Comparison of ENCODE assay signal across 9 mouse cellular contexts in genomic region chr4:138851463-138851862, GRCm38 (mm10). TPM values are rescaled to one million over a fixed set of nuclear protein-coding genes. Genes with fewer than 3 reads are reported as not detected.
DNase-seq lines count a peak whose midpoint lies in the region; ATAC-seq and TF ChIP-seq lines count a peak whose summit lies in the region.
"Had no signal": no experiment of that assay in that cellular context is flagged by ENCODE, and none has a peak within 500 bp of the region (broad histone marks: within the 10 kb centered on the region; RNA-seq: fewer than 3 reads in every experiment).

No protein-coding gene starts in this region.

- WGBS in forebrain, embryonic 11.5 days = 9% methylated on average over 4 of the region's 4 CpGs

- H3K4me3 ChIP-seq in forebrain, embryonic 11.5 days (ENCODE audit: low read depth, low read length) = no peak overlapping the region
- H3K4me3 ChIP-seq: limb, embryonic 13.5 days had no signal

- TF ChIP-seq CTCF in brain, embryonic 14.5 days (IDR thresholded peaks at IDR 0.05; ENCODE audit: borderline replicate concordance, extremely low read depth, insufficient read depth, insufficient read length) = peak; percentile 99

- no peak overlapping the region for H3K27ac ChIP-seq in forebrain, embryonic 11.5 days (ENCODE audit: low read depth, low read length)
- H3K27ac ChIP-seq: limb, embryonic 13.5 days had no signal

- no peak for TF ChIP-seq POLR2A in brain, embryonic 14.5 days (IDR thresholded peaks at IDR 0.05; ENCODE audit: borderline replicate concordance, extremely low read depth, insufficient read depth, insufficient read length, poor library complexity, severe bottlenecking)

- ATAC-seq in forebrain, embryonic 11.5 days (replicated peaks; ENCODE audit: low FRiP score) = no peak

- no peaks in the 10 kb centered on the region for H3K36me3 ChIP-seq in forebrain, embryonic 11.5 days (ENCODE audit: control insufficient read depth, insufficient read depth, low read length)
- H3K36me3 ChIP-seq: limb, embryonic 13.5 days had no signal

- no peaks in the 10 kb centered on the region for H3K4me1 ChIP-seq in forebrain, embryonic 11.5 days (replicated peaks; ENCODE audit: control insufficient read depth, insufficient read depth, low read length)
- H3K4me1 ChIP-seq: limb, embryonic 13.5 days had no signal

- no peaks in the 10 kb centered on the region for H3K9me3 ChIP-seq in forebrain, embryonic 11.5 days (ENCODE audit: control insufficient read depth, low read length)
- H3K9me3 ChIP-seq: limb, embryonic 13.5 days had no signal

- H3K9ac ChIP-seq in forebrain, embryonic 11.5 days (ENCODE audit: low read length) = no peak overlapping the region
- H3K9ac ChIP-seq: limb, embryonic 13.5 days had no signal

- no peaks in the 10 kb centered on the region for H3K27me3 ChIP-seq in forebrain, embryonic 11.5 days (ENCODE audit: control insufficient read depth, insufficient read depth, low read length)
- H3K27me3 ChIP-seq: limb, embryonic 13.5 days had no signal

- H3K4me2 ChIP-seq in forebrain, embryonic 11.5 days (ENCODE audit: low read depth, low read length, severe bottlenecking) = no peak overlapping the region
- H3K4me2 ChIP-seq: limb, embryonic 13.5 days had no signal

- peak; percentile 78 for DNase-seq in Muller cell, postnatal 12 days (ENCODE audit: inconsistent ontology term)
- peak; percentile 81 for DNase-seq in brain, embryonic 14.5 days (ENCODE audit: low read depth)
- DNase-seq in forebrain, embryonic 11.5 days (ENCODE audit: low spot score) = peak; percentile 84
- DNase-seq in heart, postnatal 4 days = peak; percentile 83
- DNase-seq in layer of hippocampus, adult 9-11 months = peak; percentile 48
- DNase-seq in lung, postnatal 4 days = peak; percentile 56 to 81
- DNase-seq in right cerebral cortex, postnatal 10 days (ENCODE audit: low spot score in 2 of 2) = peak; percentile 88 to 90
- peak; percentile 64 to 65 for DNase-seq in urinary bladder, postnatal 36 days (ENCODE audit: low spot score in 2 of 2)

RNA-seq across cellular contexts. Expression of gene Pla2g5, which starts 11.8 kb away (rescaled TPM):
- 0.61 and 0.94 TPM in 2 replicates for polyA plus RNA-seq in brain, embryonic 14.5 days (2012; rRNA removed)
- polyA plus RNA-seq in forebrain, embryonic 11.5 days (2014; fragmentation: Nextera tagmentation; extraction: Ambion mirVana) = 0.31 and 0.33 TPM in 2 replicates
- total RNA-seq in heart, postnatal 4 days (2021) = 1 to 10 TPM; 7.9 to 8.6 TPM

RNA-seq across cellular contexts. Expression of gene Gm13030, which starts 22.3 kb away (rescaled TPM):
- polyA plus RNA-seq in brain, embryonic 14.5 days (2012; rRNA removed) = not detected in 2 replicates
- not detected in 2 replicates for polyA plus RNA-seq in forebrain, embryonic 11.5 days (2014; fragmentation: Nextera tagmentation; extraction: Ambion mirVana)
- total RNA-seq in heart, postnatal 4 days (2021) = not detected
- polyA plus RNA-seq: limb, embryonic 13.5 days had no signal

RNA-seq across cellular contexts. Expression of gene Pla2g2e, which starts 26.3 kb away (rescaled TPM):
- polyA plus RNA-seq in brain, embryonic 14.5 days (2012; rRNA removed) = not detected in 2 replicates
- not detected in 2 replicates for polyA plus RNA-seq in forebrain, embryonic 11.5 days (2014; fragmentation: Nextera tagmentation; extraction: Ambion mirVana)
- total RNA-seq in heart, postnatal 4 days (2021) = under 1 TPM; 0.36 to 0.59 TPM
- polyA plus RNA-seq: limb, embryonic 13.5 days had no signal
